Comparison of ENCODE assay signal across 27 mouse cellular contexts in genomic region chr3:152651991-152652390, GRCm38 (mm10). TPM values are rescaled to one million over a fixed set of nuclear protein-coding genes. Genes with fewer than 3 reads are reported as not detected.
"Had no signal": no experiment of that assay in that cellular context is flagged by ENCODE, and none has a peak within 500 bp of the region (broad histone marks: within the 10 kb centered on the region; RNA-seq: fewer than 3 reads in every experiment).

No protein-coding gene starts in this region.

- DNase-seq: cerebellum, adult 9-10 months; cerebellum, adult 9-11 months; cerebellum, postnatal 10 days; cerebellum, postnatal 14 days; cerebellum, postnatal 25 days; cerebellum, postnatal 36 days; embryo, embryonic 11 days; forebrain, postnatal 0 days; gastrocnemius, adult 2 months; gastrocnemius, postnatal 10 days; gastrocnemius, postnatal 14 days; gastrocnemius, postnatal 25 days; gastrocnemius, postnatal 36 days; heart, adult 18-20 months; heart, adult 2 months had no signal

- H3K27me3 ChIP-seq: embryonic facial prominence, embryonic 12.5 days; embryonic facial prominence, embryonic 13.5 days; embryonic facial prominence, embryonic 15.5 days; forebrain, embryonic 12.5 days; forebrain, embryonic 13.5 days; forebrain, embryonic 15.5 days had no signal

- H3K9me3 ChIP-seq: embryonic facial prominence, embryonic 10.5 days; embryonic facial prominence, embryonic 12.5 days; embryonic facial prominence, embryonic 13.5 days; embryonic facial prominence, embryonic 15.5 days; forebrain, embryonic 10.5 days; forebrain, embryonic 12.5 days; forebrain, embryonic 13.5 days; forebrain, embryonic 15.5 days; heart, embryonic 10.5 days had no signal

- H3K4me1 ChIP-seq: embryonic facial prominence, embryonic 10.5 days; embryonic facial prominence, embryonic 12.5 days; embryonic facial prominence, embryonic 13.5 days; embryonic facial prominence, embryonic 15.5 days; forebrain, embryonic 10.5 days; forebrain, embryonic 12.5 days; forebrain, embryonic 13.5 days; forebrain, embryonic 15.5 days; heart, embryonic 10.5 days had no signal

- H3K4me3 ChIP-seq: embryonic facial prominence, embryonic 10.5 days; embryonic facial prominence, embryonic 12.5 days; embryonic facial prominence, embryonic 13.5 days; embryonic facial prominence, embryonic 15.5 days; erythroblast, embryonic 14.5 days; forebrain, embryonic 10.5 days; forebrain, embryonic 12.5 days; forebrain, embryonic 13.5 days; forebrain, embryonic 15.5 days; gastrocnemius, adult 2 months; heart, adult 2 months; heart, embryonic 10.5 days had no signal

- H3K9ac ChIP-seq: embryonic facial prominence, embryonic 12.5 days; embryonic facial prominence, embryonic 13.5 days; embryonic facial prominence, embryonic 15.5 days; forebrain, embryonic 12.5 days; forebrain, embryonic 13.5 days; forebrain, embryonic 15.5 days; forebrain, postnatal 0 days had no signal

- H3K27ac ChIP-seq: embryonic facial prominence, embryonic 10.5 days; embryonic facial prominence, embryonic 12.5 days; embryonic facial prominence, embryonic 13.5 days; embryonic facial prominence, embryonic 15.5 days; forebrain, embryonic 10.5 days; forebrain, embryonic 12.5 days; forebrain, embryonic 13.5 days; forebrain, embryonic 15.5 days; gastrocnemius, adult 2 months; heart, adult 2 months; heart, embryonic 10.5 days had no signal

- H3K36me3 ChIP-seq: embryonic facial prominence, embryonic 10.5 days; embryonic facial prominence, embryonic 12.5 days; embryonic facial prominence, embryonic 13.5 days; embryonic facial prominence, embryonic 15.5 days; forebrain, embryonic 10.5 days; forebrain, embryonic 12.5 days; forebrain, embryonic 15.5 days; heart, embryonic 10.5 days had no signal

- H3K4me2 ChIP-seq: embryonic facial prominence, embryonic 12.5 days; embryonic facial prominence, embryonic 13.5 days; embryonic facial prominence, embryonic 15.5 days; forebrain, embryonic 12.5 days; forebrain, embryonic 13.5 days; forebrain, embryonic 15.5 days had no signal

RNA-seq across cellular contexts. Expression of gene Ak5, which starts 16.2 kb away (rescaled TPM):
- total RNA-seq: common myeloid progenitor, adult 5-6 weeks; granulocyte monocyte progenitor cell, adult 5-6 weeks; heart, adult 18-20 months; heart, adult 2 months had no signal
- polyA plus RNA-seq: erythroblast, embryonic 14.5 days had no signal
